Mouse (Mus musculus) stomach, embryonic 15.5 days (tissue): ENCODE measurements around the gene Ankmy1. TPM values are rescaled to one million over a fixed set of nuclear protein-coding genes. Genes with fewer than 3 reads are reported as not detected.

Experiments
- ATAC-seq: fragments of 200-750 bp; cut with Nextera tagmentation; 2 replicates; pipeline ENCODE4 v1.8.0; 2017; ENCODE audit warnings: low read depth, moderate number of reproducible peaks, moderate TSS enrichment; ENCODE audit not compliant: insufficient read depth, low FRiP score
- H3K27ac ChIP-seq: fragments of 300-500 bp; sonication (generic); 2 replicates; pipeline ENCODE4 v1.5.1; 2015; ENCODE audit warnings: mild to moderate bottlenecking, inconsistent platforms
- H3K27me3 ChIP-seq: fragments of 300-500 bp; sonication (generic); replicated peaks from 2 replicates; pipeline ENCODE4 v1.6.1; 2015; ENCODE audit warnings: inconsistent platforms
- H3K36me3 ChIP-seq: fragments of 300-500 bp; sonication (generic); 2 replicates; pipeline ENCODE4 v1.6.1; 2015; ENCODE audit warnings: inconsistent platforms
- H3K4me1 ChIP-seq: fragments of 300-500 bp; sonication (generic); 2 replicates; pipeline ENCODE4 v1.6.1; 2015; ENCODE audit warnings: inconsistent platforms
- H3K4me2 ChIP-seq: fragments of 300-500 bp; sonication (generic); 2 replicates; pipeline ENCODE4 v1.6.1; 2015; ENCODE audit warnings: mild to moderate bottlenecking, inconsistent platforms
- H3K4me3 ChIP-seq: fragments of 300-500 bp; sonication (generic); replicated peaks from 2 replicates; pipeline ENCODE4 v1.5.1; 2015; ENCODE audit warnings: inconsistent platforms
- H3K9ac ChIP-seq: fragments of 300-500 bp; sonication (generic); 2 replicates; pipeline ENCODE4 v1.6.1; 2015; ENCODE audit warnings: inconsistent platforms
- H3K9me3 ChIP-seq: fragments of 300-500 bp; sonication (generic); 2 replicates; pipeline ENCODE4 v1.6.1; 2016; ENCODE audit warnings: inconsistent platforms
- WGBS: fragments of 180-500 bp; shearing (Covaris S2); methylation state at CpG from one replicate; pipeline ENCODE4 v1.1.7; 2015; 5-methylcytosine and 5-hydroxymethylcytosine counted together
- polyA plus RNA-seq: library from polyadenylated mRNA; unstranded; fragments of >200 nt; fragmentation: Nextera tagmentation; extraction: Ambion mirVana; gene quantifications from 2 replicates; pipeline ENCODE4 v1.2.1, GENCODE M21; 2015

The Ankmy1 gene
- polyA plus RNA-seq, 1 experiment from 2014 or later, result 0.19 TPM

DNA sequence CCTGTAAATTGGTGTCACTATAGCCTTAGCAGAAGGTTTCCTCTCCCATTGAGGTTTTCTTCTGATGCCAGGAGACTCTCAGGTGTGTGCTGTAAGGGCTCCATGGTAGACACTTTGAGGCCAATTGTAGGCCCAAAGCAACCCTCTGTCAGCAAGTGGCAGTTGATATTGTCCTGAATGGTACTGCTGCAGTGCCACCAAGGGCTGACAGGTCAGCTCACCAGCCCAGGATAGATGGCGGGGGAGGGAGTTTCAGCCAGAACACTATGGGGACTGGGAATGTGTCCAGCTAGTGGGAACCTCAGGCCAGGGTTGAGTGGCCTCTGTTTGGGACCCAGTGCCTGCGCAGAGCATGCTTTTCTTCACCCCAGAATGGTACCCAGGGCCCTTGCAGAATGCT, 50.3 kb downstream of the Ankmy1 start:
- no peak overlapping the region for H3K9ac ChIP-seq
- 85% methylated on average over 2 of the region's 2 CpGs for WGBS
- no peak overlapping the region for H3K4me3 ChIP-seq
- peaks cover 7% of the 10 kb centered on the region; the same call in 1 of the 2 replicates for H3K36me3 ChIP-seq
- H3K4me2 ChIP-seq, result no peak overlapping the region
- peaks cover 13% of the 10 kb centered on the region for H3K4me1 ChIP-seq
- H3K9me3 ChIP-seq, result no peaks in the 10 kb centered on the region
- no peaks in the 10 kb centered on the region for H3K27me3 ChIP-seq
- no peak overlapping the region for H3K27ac ChIP-seq
- ATAC-seq, result no peak

GRCm38 (mm10) chr1:92849938-92850574, 52.6 kb downstream of the Ankmy1 start:
- H3K4me3 ChIP-seq, result no peak overlapping the region
- ATAC-seq, result no peak
- no peak overlapping the region for H3K27ac ChIP-seq
- no peaks in the 10 kb centered on the region for H3K9me3 ChIP-seq
- no peak overlapping the region for H3K9ac ChIP-seq
- H3K4me2 ChIP-seq, result peak overlapping the region; percentile 11
- 50% methylated on average over 13 of the region's 13 CpGs for WGBS
- no peaks in the 10 kb centered on the region for H3K27me3 ChIP-seq
- H3K36me3 ChIP-seq, result 0 out of 2 replicates have a peak, but pooled peaks cover under 1% of the 10 kb centered on the region
- H3K4me1 ChIP-seq, result peaks cover 13% of the 10 kb centered on the region

- H3K9ac ChIP-seq, result no peak overlapping the region
- peak overlapping the region; percentile 11; the same call in 1 of the 2 replicates for H3K4me2 ChIP-seq
- no peak overlapping the region for H3K4me3 ChIP-seq
- no peaks in the 10 kb centered on the region for H3K9me3 ChIP-seq
- 70% methylated on average over 2 of the region's 2 CpGs for WGBS
- no peak overlapping the region for H3K27ac ChIP-seq
- no peak for ATAC-seq
- H3K27me3 ChIP-seq, result no peaks in the 10 kb centered on the region
- no peaks in the 10 kb centered on the region for H3K36me3 ChIP-seq
- peaks cover 13% of the 10 kb centered on the region for H3K4me1 ChIP-seq
Measured at GRCm38 (mm10) chr1:92849491-92849890, 53.2 kb downstream of the Ankmy1 start.

DNA sequence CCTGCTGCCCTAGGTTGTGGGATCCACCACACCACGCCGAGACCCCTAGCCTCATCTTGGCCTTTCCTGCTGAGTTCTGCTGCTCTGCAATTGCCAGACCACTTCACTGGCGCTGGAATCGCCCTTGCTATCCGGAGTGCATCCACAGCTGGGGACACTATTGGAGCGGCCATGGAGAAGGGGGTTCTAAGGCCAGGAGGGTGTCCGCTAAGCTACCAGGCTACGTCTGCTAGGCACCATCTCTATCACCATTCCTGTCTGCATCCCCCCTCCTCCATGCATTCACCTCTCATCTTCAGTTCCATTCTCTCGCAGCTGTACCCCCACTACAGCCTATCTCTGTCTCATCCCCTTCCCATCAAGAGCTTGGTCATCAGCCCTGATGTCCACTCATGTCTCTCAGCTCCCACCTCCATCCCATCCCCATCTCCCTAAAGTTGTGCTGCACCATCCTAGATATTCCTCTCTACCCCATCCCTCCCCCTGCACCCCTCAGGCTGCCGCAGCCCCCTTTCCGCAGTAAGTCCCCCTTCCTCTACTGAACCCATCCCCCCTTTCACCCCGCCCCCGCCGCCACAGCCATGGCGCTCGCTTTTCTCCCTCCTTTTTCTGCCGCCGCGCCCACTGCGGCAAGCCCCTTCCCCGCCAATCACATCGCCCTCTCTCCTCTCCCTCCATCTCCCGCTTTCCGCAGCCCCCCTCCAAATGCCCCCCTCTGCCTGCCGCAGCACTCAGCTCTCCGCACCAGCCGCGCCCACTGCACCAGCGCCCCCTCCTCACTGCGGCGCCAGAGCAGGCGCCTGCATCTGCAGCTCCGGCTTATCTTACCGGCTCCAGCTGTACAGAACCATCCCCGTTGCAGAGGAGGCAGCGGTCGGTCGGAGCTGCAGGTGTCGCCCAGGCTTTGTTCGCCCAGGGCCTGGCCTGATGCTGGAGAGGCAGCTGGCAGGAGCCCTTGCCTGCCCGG, 54.5 kb downstream of the Ankmy1 start:
- Histone ChIP-seq H3K27ac (no peak overlapping the region), H3K4me3 (peak overlapping the region; percentile 28), H3K36me3 (no peaks in the 10 kb centered on the region), H3K27me3 (no peaks in the 10 kb centered on the region), H3K4me1 (peaks cover 13% of the 10 kb centered on the region), H3K9me3 (no peaks in the 10 kb centered on the region), H3K4me2 (peak overlapping the region; percentile 57), H3K9ac (no peak overlapping the region)
- ATAC-seq, result no peak
- WGBS, result 12% methylated on average over 39 of the region's 41 CpGs

- no peak overlapping the region for H3K4me2 ChIP-seq
- no peaks in the 10 kb centered on the region for H3K27me3 ChIP-seq
- WGBS, result 71% methylated on average over 7 of the region's 7 CpGs
- ATAC-seq, result no peak
- H3K9ac ChIP-seq, result no peak overlapping the region
- H3K27ac ChIP-seq, result no peak overlapping the region
- H3K36me3 ChIP-seq, result no peaks in the 10 kb centered on the region
- no peak overlapping the region for H3K4me3 ChIP-seq
- H3K9me3 ChIP-seq, result no peaks in the 10 kb centered on the region
- peaks cover 13% of the 10 kb centered on the region for H3K4me1 ChIP-seq
Measured at GRCm38 (mm10) chr1:92845889-92846288, 56.8 kb downstream of the Ankmy1 start.

DNA sequence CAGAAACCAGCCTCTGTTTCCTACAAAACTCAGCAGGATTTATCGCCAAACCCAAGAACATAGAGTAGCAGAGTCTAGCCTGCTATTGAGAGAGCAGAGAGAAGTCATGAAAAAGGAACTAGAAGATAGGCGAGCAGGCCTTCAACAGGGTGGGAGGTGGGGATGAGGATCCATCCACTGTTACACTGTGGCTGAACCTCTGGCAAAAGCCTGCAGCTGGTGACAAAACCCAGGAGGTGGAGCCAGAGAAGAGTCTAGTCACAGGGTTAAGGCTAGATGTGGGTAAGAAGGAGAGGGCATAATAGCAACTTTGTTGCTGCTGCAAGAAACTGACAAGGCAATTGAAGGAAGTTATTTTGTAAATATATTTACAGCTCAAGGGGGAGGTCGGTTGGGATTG, 61.3 kb downstream of the Ankmy1 start:
- Histone ChIP-seq H3K9ac (no peak overlapping the region), H3K4me1 (no peaks in the 10 kb centered on the region; the same call in 1 of the 2 replicates), H3K4me2 (no peak overlapping the region), H3K4me3 (no peak overlapping the region), H3K27ac (no peak overlapping the region), H3K27me3 (no peaks in the 10 kb centered on the region), H3K9me3 (no peaks in the 10 kb centered on the region), H3K36me3 (no peaks in the 10 kb centered on the region)
- no peak for ATAC-seq
- WGBS, result 71% methylated on average over 3 of the region's 3 CpGs

- no peaks in the 10 kb centered on the region for H3K9me3 ChIP-seq
- 81% methylated on average over 8 of the region's 8 CpGs for WGBS
- no peak overlapping the region for H3K4me3 ChIP-seq
- ATAC-seq, result no peak
- H3K4me2 ChIP-seq, result no peak overlapping the region
- H3K9ac ChIP-seq, result no peak overlapping the region
- no peaks in the 10 kb centered on the region; the same call in 1 of the 2 replicates for H3K4me1 ChIP-seq
- no peaks in the 10 kb centered on the region for H3K27me3 ChIP-seq
- H3K27ac ChIP-seq, result no peak overlapping the region
- H3K36me3 ChIP-seq, result no peaks in the 10 kb centered on the region
Measured at GRCm38 (mm10) chr1:92840231-92840890, 62.3 kb downstream of the Ankmy1 start.

DNA sequence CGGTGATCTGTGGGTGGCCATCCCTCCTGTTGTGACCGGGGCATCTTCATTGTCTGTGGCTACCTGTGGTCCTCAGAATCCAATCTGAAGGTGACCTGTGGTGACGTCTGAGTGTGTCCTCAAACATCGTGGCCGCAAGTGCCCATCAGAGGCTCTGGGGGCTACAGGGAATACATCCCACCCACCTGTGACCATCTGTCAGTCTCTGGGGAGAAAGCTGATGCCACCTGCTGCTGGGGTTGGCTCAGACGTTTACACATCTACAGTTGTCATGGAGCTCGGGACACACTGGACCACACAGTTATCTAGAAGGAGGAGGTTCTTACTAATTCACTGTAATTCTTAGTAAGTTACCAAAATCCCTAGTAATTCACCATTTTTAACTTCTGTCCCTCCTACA, 63.5 kb downstream of the Ankmy1 start:
- H3K4me2 ChIP-seq, result no peak overlapping the region

GRCm38 (mm10) chr1:92837931-92838833, 64.5 kb downstream of the Ankmy1 start:
- 67% methylated on average over 14 of the region's 14 CpGs for WGBS
- Histone ChIP-seq H3K4me3 (no peak overlapping the region), H3K9me3 (no peaks in the 10 kb centered on the region), H3K9ac (no peak overlapping the region), H3K27ac (no peak overlapping the region), H3K27me3 (no peaks in the 10 kb centered on the region), H3K4me1 (peaks cover 8% of the 10 kb centered on the region), H3K4me2 (no peak overlapping the region), H3K36me3 (no peaks in the 10 kb centered on the region)
- no peak for ATAC-seq

More for the DNA sequence above, 63.5 kb downstream of the Ankmy1 start:
- Histone ChIP-seq H3K36me3 (no peaks in the 10 kb centered on the region), H3K27me3 (no peaks in the 10 kb centered on the region), H3K4me1 (no peaks in the 10 kb centered on the region; the same call in 1 of the 2 replicates), H3K27ac (no peak overlapping the region), H3K9me3 (no peaks in the 10 kb centered on the region), H3K4me3 (no peak overlapping the region), H3K9ac (no peak overlapping the region)
- ATAC-seq, result no peak
- WGBS, result 70% methylated on average over 7 of the region's 7 CpGs

GRCm38 (mm10) chr1:92833987-92834706, 68.6 kb downstream of the Ankmy1 start:
- Histone ChIP-seq H3K4me1 (peaks cover 23% of the 10 kb centered on the region), H3K4me3 (no peak overlapping the region), H3K36me3 (no peaks in the 10 kb centered on the region), H3K9me3 (no peaks in the 10 kb centered on the region), H3K27me3 (peaks cover 10% of the 10 kb centered on the region; the same call in 1 of the 2 replicates), H3K9ac (no peak overlapping the region), H3K27ac (no peak overlapping the region), H3K4me2 (no peak overlapping the region)
- ATAC-seq, result no peak
- WGBS, result 68% methylated on average over 7 of the region's 7 CpGs
